Comparison of ENCODE assay signal across 8 mouse cellular contexts in genomic region chr15:88863695-88864231, GRCm38 (mm10). TPM values are rescaled to one million over a fixed set of nuclear protein-coding genes. Genes with fewer than 3 reads are reported as not detected.
A peak's percentile ranks its signal among the peaks of the same experiment; 100 is the strongest.
DNase-seq lines count a peak whose midpoint lies in the region; ATAC-seq lines count a peak whose summit lies in the region.

No protein-coding gene starts in this region.

- intact Hi-C loops in left cerebral cortex, postnatal 14 days (cut with DNase I) = loop anchor here (5.0 kb wide), 1 partner anchor 36 kb away; no protein-coding TSS in a partner anchor

- H3K9me3 ChIP-seq in intestine, embryonic 14.5 days (ENCODE audit: control insufficient read depth, low read length) = no peaks in the 10 kb centered on the region

- peak overlapping the region; percentile 96 for H3K27ac ChIP-seq in intestine, embryonic 14.5 days (ENCODE audit: low read depth)

- H3K4me3 ChIP-seq in intestine, embryonic 14.5 days (ENCODE audit: low read depth, low read length) = peak overlapping the region; percentile 82

- peak overlapping the region; percentile 83 for H3K9ac ChIP-seq in intestine, embryonic 14.5 days (ENCODE audit: low read length)

- WGBS in intestine, embryonic 14.5 days = 0% methylated on average over 14 of the region's 39 CpGs

- ATAC-seq in intestine, embryonic 14.5 days (replicated peaks; ENCODE audit: low FRiP score, low TSS enrichment, low read depth) = peak; percentile 69
- peak; percentile 69 for ATAC-seq in megakaryocyte-erythroid progenitor cell, adult 5-6 weeks (replicated peaks; ENCODE audit: low FRiP score, low TSS enrichment, poor library complexity, severe bottlenecking)
- no peak for ATAC-seq in erythroid progenitor cell, adult 5-6 weeks (replicated peaks; ENCODE audit: low FRiP score, poor library complexity, severe bottlenecking)

- DNase-seq in adrenal gland, adult (ENCODE audit: inconsistent age in 2 of 2, low spot score in 1 of 2) = peak; percentile 96 to 98
- DNase-seq in embryo, embryonic 10 days (ENCODE audit: low spot score) = peak; percentile 96
- DNase-seq in gastrocnemius, postnatal 25 days = peak; percentile 93
- DNase-seq in intestine, embryonic 14.5 days (ENCODE audit: low spot score) = peak; percentile 90
- DNase-seq in left cerebral cortex, postnatal 14 days (ENCODE audit: low spot score in 2 of 2) = peak; percentile 87 to 93
- DNase-seq in right cerebral cortex, postnatal 14 days = peak; percentile 79

- peaks cover 21% of the 10 kb centered on the region for H3K36me3 ChIP-seq in intestine, embryonic 14.5 days (ENCODE audit: control insufficient read depth, insufficient read depth, low read length)

- H3K27me3 ChIP-seq in intestine, embryonic 14.5 days (replicated peaks; ENCODE audit: control insufficient read depth, insufficient read depth, low read length) = no peaks in the 10 kb centered on the region

- H3K4me1 ChIP-seq in intestine, embryonic 14.5 days (replicated peaks; ENCODE audit: control insufficient read depth, insufficient read depth, low read length) = peaks cover 35% of the 10 kb centered on the region

- peak overlapping the region; percentile 85 for H3K4me2 ChIP-seq in intestine, embryonic 14.5 days (ENCODE audit: low read length)

RNA-seq across cellular contexts. Expression of gene Pim3, which starts 1.8 kb away (rescaled TPM):
- total RNA-seq in gastrocnemius, postnatal 25 days (2021) = 10 to 100 TPM; 20.6 to 22.2 TPM
- 40.1 and 51.7 TPM in 2 replicates for polyA plus RNA-seq in intestine, embryonic 14.5 days (2014; fragmentation: Nextera tagmentation; extraction: Ambion mirVana)
- 10 to 100 TPM; 37.3 to 40.4 TPM for total RNA-seq in left cerebral cortex, postnatal 14 days (2021)
- total RNA-seq in megakaryocyte-erythroid progenitor cell, adult 5-6 weeks (2014; fragmentation: Nextera tagmentation) = 5.1 and 6.4 TPM in 2 replicates
- total RNA-seq in megakaryocyte-erythroid progenitor cell, adult 5-6 weeks (2017) = 5.5 and 12.5 TPM in 2 replicates
- total RNA-seq in erythroid progenitor cell, adult 5-6 weeks (2015; ENCODE audit: low replicate concordance) = 0.72 and 1.3 TPM in 2 replicates
- 0.68 and 1.5 TPM in 2 replicates for total RNA-seq in erythroid progenitor cell, adult 5-6 weeks (2017; ENCODE audit: low replicate concordance)

RNA-seq across cellular contexts. Expression of gene Creld2, which starts 44.3 kb away (rescaled TPM):
- 1 to 10 TPM; 9.8 to 9.9 TPM for total RNA-seq in gastrocnemius, postnatal 25 days (2021)
- polyA plus RNA-seq in intestine, embryonic 14.5 days (2014; fragmentation: Nextera tagmentation; extraction: Ambion mirVana) = 79.9 and 95.1 TPM in 2 replicates
- total RNA-seq in left cerebral cortex, postnatal 14 days (2021) = 10 to 100 TPM; 18.9 to 21.4 TPM
- 24.8 and 29.7 TPM in 2 replicates for total RNA-seq in megakaryocyte-erythroid progenitor cell, adult 5-6 weeks (2014; fragmentation: Nextera tagmentation)
- total RNA-seq in megakaryocyte-erythroid progenitor cell, adult 5-6 weeks (2017) = 47.8 and 50.9 TPM in 2 replicates
- total RNA-seq in erythroid progenitor cell, adult 5-6 weeks (2015; ENCODE audit: low replicate concordance) = 19.8 and 26.4 TPM in 2 replicates
- total RNA-seq in erythroid progenitor cell, adult 5-6 weeks (2017; ENCODE audit: low replicate concordance) = 24.8 and 41.9 TPM in 2 replicates

RNA-seq across cellular contexts. Expression of gene Alg12, which starts 44.6 kb away (rescaled TPM):
- total RNA-seq in gastrocnemius, postnatal 25 days (2021) = 1 to 10 TPM; 3.5 to 5.2 TPM
- polyA plus RNA-seq in intestine, embryonic 14.5 days (2014; fragmentation: Nextera tagmentation; extraction: Ambion mirVana) = 11.8 and 13.6 TPM in 2 replicates
- total RNA-seq in left cerebral cortex, postnatal 14 days (2021) = 10 to 100 TPM; 10.3 to 12.3 TPM
- total RNA-seq in megakaryocyte-erythroid progenitor cell, adult 5-6 weeks (2014; fragmentation: Nextera tagmentation) = 2.8 and 8.3 TPM in 2 replicates
- 3.3 and 5.2 TPM in 2 replicates for total RNA-seq in megakaryocyte-erythroid progenitor cell, adult 5-6 weeks (2017)
- total RNA-seq in erythroid progenitor cell, adult 5-6 weeks (2015; ENCODE audit: low replicate concordance) = 5.0 and 5.4 TPM in 2 replicates
- total RNA-seq in erythroid progenitor cell, adult 5-6 weeks (2017; ENCODE audit: low replicate concordance) = 1.2 and 2.4 TPM in 2 replicates
